Mouse (Mus musculus) thymus, adult 2 months (tissue): ENCODE measurements around the gene Ppm1f.

Experiments
- CTCF ChIP-seq: fragments of 200-500 bp; IDR thresholded peaks from 2 replicates; pipeline ENCODE4 v1.5.1; 2012; ENCODE audit warnings: mild to moderate bottlenecking, control low read depth, low read length, moderate library complexity, borderline replicate concordance; ENCODE audit not compliant: control insufficient read depth, poor library complexity, insufficient read depth; ENCODE audit errors: extremely low read depth
- POLR2A ChIP-seq: fragments of 200-500 bp; IDR thresholded peaks from 2 replicates; pipeline ENCODE4 v1.6.1; 2012; ENCODE audit warnings: mild to moderate bottlenecking, low read length, control low read depth, moderate library complexity; ENCODE audit not compliant: control insufficient read depth, poor library complexity, insufficient read depth; ENCODE audit errors: extremely low read depth

DNA sequence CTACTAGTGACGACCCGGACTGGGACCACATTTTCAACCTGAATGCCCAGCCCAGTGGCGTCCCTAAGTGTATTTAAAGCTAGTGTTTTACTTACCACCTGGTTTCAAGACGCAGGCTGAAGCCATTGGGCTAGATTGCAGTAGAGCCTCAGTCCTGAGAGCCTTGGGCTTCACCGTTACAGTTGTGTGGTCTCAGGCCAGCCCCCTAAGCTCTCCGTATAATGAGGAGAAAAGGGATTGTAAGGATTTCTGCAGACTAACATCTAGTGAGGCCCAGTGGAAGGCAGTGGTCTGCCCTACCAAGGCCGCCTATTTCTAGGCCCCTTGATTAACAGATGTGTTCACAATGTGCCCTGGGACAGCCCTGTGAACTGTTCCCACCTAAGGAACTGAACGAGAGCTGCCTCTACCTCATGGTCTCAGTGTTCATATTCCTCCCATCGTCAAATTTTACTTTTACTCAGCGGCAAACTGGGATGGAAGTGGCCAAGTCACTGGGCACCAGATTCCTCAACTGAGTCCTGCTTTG, 851 bp downstream of the Ppm1f start:
- TF ChIP-seq POLR2A, result no peak
- no peak for TF ChIP-seq CTCF
